Mouse (Mus musculus) kidney, adult 2 months (tissue): ENCODE data around the gene Ap3s2.

Experiments used
- CTCF ChIP-seq: fragments of 200-500 bp; conservative IDR thresholded peaks from 2 replicates; pipeline ENCODE4 v1.5.1; 2011; ENCODE audit warnings: low read depth, mild to moderate bottlenecking, control low read depth, low read length, moderate library complexity, mixed read lengths; ENCODE audit not compliant: insufficient read depth, insufficient read length
- POLR2A ChIP-seq: fragments of 200-500 bp; IDR thresholded peaks from one replicate; pipeline ENCODE4 v1.6.1; 2011; ENCODE audit warnings: low read depth, low read length, control low read depth

GRCm38 (mm10) chr7:79905193-79905592, 15.3 kb downstream of the Ap3s2 start:
- TF ChIP-seq CTCF (no peak), POLR2A (no peak)
